Mouse (Mus musculus) adrenal gland, adult 2 months (tissue): ENCODE data around the gene Pqlc2. TPM values are rescaled to one million over a fixed set of nuclear protein-coding genes. Genes with fewer than 3 reads are reported as not detected.

ENCODE experiments used
- DNase-seq: peaks from one replicate; pipeline ENCODE4 v3.0.0; 2021
- microRNA-seq, 2 experiments: library from miRNA; unstranded; fragments of <30 nt; microRNA quantifications; one replicate each; pipeline ENCODE4 v1.2.0; 2021
- polyA plus RNA-seq: library from polyadenylated mRNA; depleted of rRNA; stranded (reverse); fragments of >200 nt; gene quantifications from 2 replicates; pipeline ENCODE4 v1.2.3, GENCODE M21; 2012; rRNA removed
- total RNA-seq, 2 experiments: library from RNA; stranded (reverse); gene quantifications; 2 replicates each; pipeline ENCODE4 v1.2.3; 2021

Pqlc2 gene
- total and polyA plus RNA-seq, 3 experiments, result 9.2 to 28.2 (median 9.5) TPM

DNA sequence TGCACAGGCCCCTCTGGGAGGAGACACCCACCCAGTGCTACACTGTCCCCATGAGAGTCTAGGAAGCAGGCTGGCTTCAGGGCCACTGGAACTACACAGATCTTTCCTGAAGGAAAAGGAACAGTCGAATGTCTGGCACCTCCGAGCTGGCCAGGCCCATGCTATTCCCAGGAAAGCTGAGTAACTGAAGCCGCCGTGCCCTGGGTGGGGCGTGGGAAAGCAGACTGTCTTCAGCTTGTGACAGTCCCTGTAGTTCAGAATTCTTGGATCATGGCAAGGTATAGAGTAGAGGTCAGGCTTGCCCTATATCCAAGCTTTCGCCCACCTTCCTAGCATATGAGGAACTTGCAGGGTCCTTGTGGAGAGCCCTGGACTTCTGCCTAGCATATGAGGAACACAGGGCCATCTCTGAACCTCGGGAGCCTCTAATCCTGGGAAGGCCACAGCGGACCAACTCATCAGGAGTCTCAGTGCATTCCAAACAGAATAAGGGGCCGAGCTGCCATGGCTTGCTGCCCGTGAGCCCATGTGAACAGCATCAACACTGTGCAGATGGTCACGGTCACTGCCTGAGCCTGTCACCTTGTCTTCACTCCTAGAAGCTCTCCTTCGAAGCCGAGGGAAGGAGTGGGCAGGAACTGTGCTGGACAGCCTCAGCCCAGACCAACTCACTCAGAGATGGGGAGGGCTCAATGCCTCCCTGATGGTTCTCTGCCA, 44.6 kb downstream of the Pqlc2 start:
- no peak for DNase-seq

- DNase-seq, result no peak
Observed at GRCm38 (mm10) chr4:139262981-139263380, 47.5 kb downstream of the Pqlc2 start.

GRCm38 (mm10) chr4:139259302-139259871, 51.1 kb downstream of the Pqlc2 start:
- no peak for DNase-seq

- DNase-seq, result no peak
Observed at GRCm38 (mm10) chr4:139258621-139259301, 51.7 kb downstream of the Pqlc2 start.

GRCm38 (mm10) chr4:139256708-139257107, 53.8 kb downstream of the Pqlc2 start:
- DNase-seq, result no peak

DNA sequence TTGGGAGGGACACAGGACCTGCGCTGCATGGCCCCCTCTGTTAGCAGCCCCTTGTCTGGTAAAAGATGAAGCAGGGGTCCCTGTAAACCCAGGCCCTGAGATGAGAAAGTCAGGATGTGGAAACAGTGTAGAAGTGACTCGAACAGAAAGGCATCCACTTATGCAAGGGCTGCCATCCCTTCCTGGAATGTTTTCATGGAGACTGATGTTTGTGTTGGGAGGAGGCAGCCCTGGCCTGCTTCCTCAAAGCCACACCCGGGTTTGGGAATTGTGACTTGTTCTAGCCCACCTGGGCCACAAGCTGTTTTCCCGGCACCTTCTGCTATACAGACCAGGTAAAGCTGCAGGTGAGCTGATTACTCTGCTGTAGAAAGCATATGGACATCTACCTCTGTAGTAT, 54.4 kb downstream of the Pqlc2 start:
- DNase-seq, result no peak

GRCm38 (mm10) chr4:139253206-139253605, 57.3 kb downstream of the Pqlc2 start:
- no peak for DNase-seq

DNA sequence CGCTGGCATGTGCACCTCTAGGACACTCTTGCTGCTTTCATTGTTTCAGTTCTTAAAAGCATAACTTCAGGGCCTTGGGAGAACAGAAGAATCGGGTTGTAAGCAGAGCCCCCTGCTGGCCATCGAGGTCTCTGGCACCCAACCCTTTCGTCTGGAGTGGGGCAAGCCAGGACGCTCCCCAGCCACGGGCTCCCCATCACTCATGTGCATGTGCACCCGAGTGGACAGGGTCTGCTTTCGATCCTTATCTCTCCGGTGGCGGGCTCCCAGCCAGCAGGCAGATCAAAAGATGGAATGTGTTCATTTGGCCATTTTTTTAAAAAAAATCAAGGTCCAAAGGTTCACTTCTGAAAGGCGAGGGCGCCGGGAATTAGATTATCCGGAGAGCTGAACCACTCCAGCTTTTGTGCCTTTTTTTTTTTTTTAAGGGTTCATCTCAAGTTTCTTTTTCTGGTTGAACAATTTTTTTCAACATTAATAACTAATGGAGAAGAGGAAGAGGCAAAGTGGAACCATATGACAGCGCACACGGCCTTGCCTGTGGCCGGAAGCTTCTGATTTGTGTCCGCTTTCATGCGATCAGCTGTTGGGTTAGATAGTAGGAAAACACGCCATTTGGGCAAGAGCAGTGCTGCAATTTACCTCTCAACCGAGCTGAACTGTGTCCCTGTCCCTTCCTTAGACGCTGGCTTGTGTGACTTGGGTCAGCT, 58.3 kb downstream of the Pqlc2 start:
- DNase-seq, result peak; percentile 93

GRCm38 (mm10) chr4:139250886-139251285, 59.6 kb downstream of the Pqlc2 start:
- DNase-seq, result peak; percentile 77

- no peak for DNase-seq
Observed at GRCm38 (mm10) chr4:139250043-139250442, 60.5 kb downstream of the Pqlc2 start.

DNA sequence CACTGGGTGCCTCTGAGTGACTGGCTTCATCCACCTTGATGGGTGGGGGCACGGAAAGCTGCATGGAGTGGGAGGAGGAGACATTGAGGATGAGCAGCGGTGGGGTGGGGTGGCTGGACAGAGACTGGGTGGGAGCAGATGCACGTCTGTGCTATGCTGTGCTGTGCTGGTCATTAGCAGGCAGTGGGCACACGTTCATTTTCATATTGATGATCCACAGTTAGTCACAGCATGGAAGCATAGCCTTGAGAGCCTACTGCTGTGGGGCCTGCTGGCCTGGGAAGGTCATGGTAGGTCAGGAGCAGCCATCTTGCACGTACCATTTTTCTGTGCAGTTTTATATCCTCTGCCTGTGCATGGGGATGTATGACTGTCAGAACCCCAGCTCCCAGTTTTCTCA, 61.8 kb downstream of the Pqlc2 start:
- peak; percentile 51 for DNase-seq

GRCm38 (mm10) chr4:139247966-139248365, 62.5 kb downstream of the Pqlc2 start:
- DNase-seq, result no peak

- DNase-seq, result no peak
Observed at GRCm38 (mm10) chr4:139246130-139246877, 64.2 kb downstream of the Pqlc2 start.

- DNase-seq, result no peak
Observed at GRCm38 (mm10) chr4:139245534-139245933, 65.0 kb downstream of the Pqlc2 start.

- no peak for DNase-seq
Observed at GRCm38 (mm10) chr4:139244766-139245165, 65.7 kb downstream of the Pqlc2 start.

DNA sequence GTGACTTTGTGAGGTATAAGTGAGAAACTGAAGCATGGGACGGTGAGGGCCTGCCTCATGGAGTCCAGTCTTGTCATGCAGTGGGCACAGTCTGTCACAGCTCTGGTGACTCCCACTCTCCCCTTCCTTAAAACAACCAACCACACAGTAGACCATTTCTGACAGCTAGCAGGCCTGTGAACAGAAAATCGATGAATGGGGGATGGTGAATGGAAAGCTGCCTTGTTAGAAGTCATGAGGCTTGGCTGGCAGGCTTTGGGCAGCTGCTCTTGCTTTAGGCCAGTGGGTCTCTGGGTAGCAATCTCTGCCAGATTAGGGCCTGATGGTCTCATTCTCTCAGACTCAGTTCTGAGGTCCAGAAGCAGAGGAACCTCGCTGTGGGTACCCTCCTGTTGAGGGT, 66.3 kb downstream of the Pqlc2 start:
- DNase-seq, result no peak

Small RNAs within 50 kb of the gene (microRNA-seq; reads per million reads assigned to microRNA genes)
- gene Gm24245 (0 to 0.41 reads per million in 2 experiments), gene Gm25732 (0 to 1.3 reads per million in 2 experiments)

Other genes with a start within 250 kb of the Pqlc2 start
- under 1 TPM; 0.14 to 0.41 TPM for gene Htr6, start 235.1 kb downstream of the Pqlc2 start, total RNA-seq
- 1.1 and 1.3 TPM in 2 replicates for gene Htr6, start 235.1 kb downstream of the Pqlc2 start, polyA plus RNA-seq
- 10 to 100 TPM; 44.0 to 64.4 TPM for gene Nbl1, start 217.7 kb downstream of the Pqlc2 start, total RNA-seq
- gene Nbl1, start 217.7 kb downstream of the Pqlc2 start, polyA plus RNA-seq, result 135 and 182 TPM in 2 replicates
- 100 to 1,000 TPM; 333 to 412 TPM for gene Minos1, start 179.6 kb downstream of the Pqlc2 start, total RNA-seq
- gene Minos1, start 179.6 kb downstream of the Pqlc2 start, polyA plus RNA-seq, result 26.7 and 38.9 TPM in 2 replicates
- 100 to 1,000 TPM; 312 to 392 TPM for gene Capzb, start 117.8 kb downstream of the Pqlc2 start, total RNA-seq
- gene Capzb, start 117.8 kb downstream of the Pqlc2 start, polyA plus RNA-seq, result 140 and 199 TPM in 2 replicates
- 10 to 100 TPM; 59.7 to 61.3 TPM for gene Akr7a5, start within 50 bp of the Pqlc2 start, total RNA-seq
- gene Akr7a5, start within 50 bp of the Pqlc2 start, polyA plus RNA-seq, result 131 and 157 TPM in 2 replicates
- 10 to 100 TPM; 54.1 to 70.6 TPM for gene Mrto4, start 41.9 kb upstream of the Pqlc2 start, total RNA-seq
- 13.8 and 18.3 TPM in 2 replicates for gene Mrto4, start 41.9 kb upstream of the Pqlc2 start, polyA plus RNA-seq
- gene Emc1, start 41.9 kb upstream of the Pqlc2 start, total RNA-seq, result 10 to 100 TPM; 50.3 to 61.3 TPM
- gene Emc1, start 41.9 kb upstream of the Pqlc2 start, polyA plus RNA-seq, result 42.1 and 53.3 TPM in 2 replicates
- gene Ubr4, start 41.9 kb upstream of the Pqlc2 start, total RNA-seq, result 100 to 1,000 TPM; 123 to 184 TPM
- gene Ubr4, start 41.9 kb upstream of the Pqlc2 start, polyA plus RNA-seq, result 174 and 180 TPM in 2 replicates
- gene Iffo2, start 219.8 kb upstream of the Pqlc2 start, total RNA-seq, result 10 to 100 TPM; 11.5 to 13.2 TPM
- 6.3 and 6.4 TPM in 2 replicates for gene Iffo2, start 219.8 kb upstream of the Pqlc2 start, polyA plus RNA-seq